Mouse (Mus musculus): ENCODE measurements around the gene Oog2. TPM values are rescaled to one million over a fixed set of nuclear protein-coding genes. Genes with fewer than 3 reads are reported as not detected.
"Not testable (repeated sequence)": the region's sequence is repeated elsewhere in the genome, so short reads cannot be mapped to it uniquely, and the experiment has no call there.

The Oog2 gene
- not detected in 2 replicates for polyA plus RNA-seq (2014; fragmentation: Nextera tagmentation; extraction: Ambion mirVana)

DNA sequence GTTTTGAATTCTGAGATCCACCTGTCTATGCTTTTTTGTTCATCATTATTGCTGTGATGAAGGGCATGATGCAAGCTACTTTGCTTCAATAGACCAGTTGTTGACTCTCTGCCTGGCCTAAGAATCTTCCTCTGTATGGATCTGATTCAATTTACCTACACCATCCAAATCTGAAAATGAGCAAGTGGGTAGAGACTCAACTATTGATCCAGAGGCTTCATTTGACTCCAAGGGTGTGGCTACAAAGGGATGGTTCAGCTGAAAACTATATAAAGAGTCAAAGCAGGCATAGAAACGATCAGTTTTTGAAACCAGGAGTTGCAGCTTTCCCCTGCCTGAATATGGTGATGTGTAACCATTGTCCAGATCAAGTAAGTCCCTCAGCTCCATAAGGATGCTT is at the start of gene Oog2:
Gene Oog2 (plus strand): TSS at position 301 of the 400 bp plus-strand sequence.
- H3K27ac ChIP-seq (ENCODE audit: low read depth) = no peak within 1 kb of the TSS
- no peak within 1 kb of the TSS for H3K4me3 ChIP-seq (ENCODE audit: low read depth, low read length)
- no peak within 1 kb of the TSS for H3K9ac ChIP-seq (ENCODE audit: low read length)
- 19% methylated on average over 1 of the region's 1 CpGs for WGBS
- H3K4me1 ChIP-seq (replicated peaks; ENCODE audit: control insufficient read depth, insufficient read depth, low read length) = no peaks in the 10 kb centered on the region
- DNase-seq (ENCODE audit: low spot score) (no peak), ATAC-seq (replicated peaks; ENCODE audit: low FRiP score, low TSS enrichment, low read depth) (no peak)
- no peaks in the 10 kb centered on the region for H3K27me3 ChIP-seq (replicated peaks; ENCODE audit: control insufficient read depth, insufficient read depth, low read length)
- H3K36me3 ChIP-seq (ENCODE audit: control insufficient read depth, insufficient read depth, low read length) = no peaks in the 10 kb centered on the region
- peaks cover 3% of the 10 kb centered on the region; the same call in 1 of the 2 replicates for H3K9me3 ChIP-seq (ENCODE audit: control insufficient read depth, low read length)
- H3K4me2 ChIP-seq (ENCODE audit: low read length) = no peak within 1 kb of the TSS

DNA sequence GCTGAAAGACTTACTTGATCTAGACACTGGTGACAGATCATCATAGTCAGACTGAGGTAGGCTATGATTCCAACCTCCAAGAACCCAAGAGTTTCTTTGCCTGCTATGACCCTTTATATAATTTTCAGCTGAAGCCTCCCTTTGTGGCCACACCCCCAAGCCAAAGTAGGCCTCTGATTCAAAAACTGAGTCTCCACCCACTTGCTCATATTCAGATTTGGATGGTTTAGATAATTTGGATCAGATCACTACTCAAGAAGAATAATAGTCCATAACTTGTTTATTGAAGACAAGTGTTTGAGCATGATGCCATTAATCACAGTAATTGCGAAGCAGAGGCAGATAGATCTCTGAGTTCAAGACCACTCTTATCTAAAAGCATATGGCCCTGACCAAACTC is 28.0 kb upstream of the Oog2 start, which contains the start of gene Oog3:
Gene Oog3 (minus strand): TSS at position 101 of the 400 bp plus-strand sequence.
- H3K9ac ChIP-seq (ENCODE audit: low read length) = no peak within 1 kb of the TSS
- H3K36me3 ChIP-seq (ENCODE audit: control insufficient read depth, insufficient read depth, low read length) = no peaks in the 10 kb centered on the region
- H3K4me2 ChIP-seq (ENCODE audit: low read length) = no peak within 1 kb of the TSS
- no peak within 1 kb of the TSS for H3K27ac ChIP-seq (ENCODE audit: low read depth)
- DNase-seq (ENCODE audit: low spot score) (no peak), ATAC-seq (replicated peaks; ENCODE audit: low FRiP score, low TSS enrichment, low read depth) (no peak)
- H3K4me3 ChIP-seq (ENCODE audit: low read depth, low read length) = no peak within 1 kb of the TSS
- WGBS = 71% methylated on average over 1 of the region's 1 CpGs
- H3K4me1 ChIP-seq (replicated peaks; ENCODE audit: control insufficient read depth, insufficient read depth, low read length) = no peaks in the 10 kb centered on the region
- H3K27me3 ChIP-seq (replicated peaks; ENCODE audit: control insufficient read depth, insufficient read depth, low read length) = no peaks in the 10 kb centered on the region
- no peaks in the 10 kb centered on the region for H3K9me3 ChIP-seq (ENCODE audit: control insufficient read depth, low read length)

DNA sequence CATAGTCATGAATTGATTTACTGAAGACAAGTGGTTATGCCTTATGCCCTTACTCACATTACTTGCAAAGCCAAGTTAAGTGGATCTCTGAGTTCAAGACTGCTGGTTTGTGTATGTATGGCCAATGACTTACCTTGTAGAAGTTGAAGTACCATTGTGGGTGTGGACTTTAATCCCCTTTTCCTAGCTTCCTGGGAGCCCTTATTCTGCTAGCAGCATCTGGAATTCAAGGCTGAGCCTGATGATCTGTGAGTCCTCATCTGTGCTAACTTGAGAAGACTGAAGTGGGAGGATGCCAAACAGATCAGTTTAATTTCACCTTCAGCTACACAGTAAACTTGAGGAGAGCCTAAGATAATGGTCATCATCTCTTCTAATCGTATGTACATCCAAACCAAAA is 22.7 kb downstream of the Oog2 start, which contains the start of gene C87977:
Gene C87977 (minus strand): TSS at position 101 of the 400 bp plus-strand sequence.
- not testable (repeated sequence) for H3K36me3 ChIP-seq (ENCODE audit: control insufficient read depth, insufficient read depth, low read length); H3K9ac ChIP-seq (ENCODE audit: low read length); H3K27ac ChIP-seq (ENCODE audit: low read depth); ATAC-seq (replicated peaks; ENCODE audit: low FRiP score, low TSS enrichment, low read depth); H3K4me3 ChIP-seq (ENCODE audit: low read depth, low read length); DNase-seq (ENCODE audit: low spot score); H3K27me3 ChIP-seq (replicated peaks; ENCODE audit: control insufficient read depth, insufficient read depth, low read length); H3K9me3 ChIP-seq (ENCODE audit: control insufficient read depth, low read length); H3K4me1 ChIP-seq (replicated peaks; ENCODE audit: control insufficient read depth, insufficient read depth, low read length); H3K4me2 ChIP-seq (ENCODE audit: low read length)
- WGBS = 89% methylated on average over 1 of the region's 1 CpGs

Other genes with a start within 250 kb of the Oog2 start
- gene Pramef25, start 239.7 kb upstream of the Oog2 start, polyA plus RNA-seq (2014; fragmentation: Nextera tagmentation; extraction: Ambion mirVana) = not detected in 2 replicates
- gene Gm13101, start 223.8 kb upstream of the Oog2 start, polyA plus RNA-seq (2014; fragmentation: Nextera tagmentation; extraction: Ambion mirVana) = not detected in 2 replicates
- gene Pramef17, start 196.3 kb upstream of the Oog2 start, polyA plus RNA-seq (2014; fragmentation: Nextera tagmentation; extraction: Ambion mirVana) = not detected in 2 replicates
- not detected in 2 replicates for gene Pramel4, start 131.6 kb upstream of the Oog2 start, polyA plus RNA-seq (2014; fragmentation: Nextera tagmentation; extraction: Ambion mirVana)
- not detected in 2 replicates for gene Gm13102, start 84.2 kb upstream of the Oog2 start, polyA plus RNA-seq (2014; fragmentation: Nextera tagmentation; extraction: Ambion mirVana)
- gene Oog3, start 28.1 kb upstream of the Oog2 start, polyA plus RNA-seq (2014; fragmentation: Nextera tagmentation; extraction: Ambion mirVana) = not detected in 2 replicates
- gene C87977, start 22.6 kb downstream of the Oog2 start, polyA plus RNA-seq (2014; fragmentation: Nextera tagmentation; extraction: Ambion mirVana) = not detected in 2 replicates
- gene Pramel5, start 89.8 kb downstream of the Oog2 start, polyA plus RNA-seq (2014; fragmentation: Nextera tagmentation; extraction: Ambion mirVana) = not detected in 2 replicates
- gene Gm13128, start 139.5 kb downstream of the Oog2 start, polyA plus RNA-seq (2014; fragmentation: Nextera tagmentation; extraction: Ambion mirVana) = not detected in 2 replicates
- not detected in 2 replicates for gene Gm13119, start 167.2 kb downstream of the Oog2 start, polyA plus RNA-seq (2014; fragmentation: Nextera tagmentation; extraction: Ambion mirVana)
- gene Pramef20, start 187.2 kb downstream of the Oog2 start, polyA plus RNA-seq (2014; fragmentation: Nextera tagmentation; extraction: Ambion mirVana) = not detected in 2 replicates
- gene Pramef12, start 217.7 kb downstream of the Oog2 start, polyA plus RNA-seq (2014; fragmentation: Nextera tagmentation; extraction: Ambion mirVana) = 0.11 TPM in 1 of 2 replicates, not detected in the other
- gene 1700012P22Rik, start 248.1 kb downstream of the Oog2 start, polyA plus RNA-seq (2014; fragmentation: Nextera tagmentation; extraction: Ambion mirVana) = not detected in 2 replicates